Comparison of ENCODE assay signal across 8 mouse cellular contexts in the genomic region with DNA sequence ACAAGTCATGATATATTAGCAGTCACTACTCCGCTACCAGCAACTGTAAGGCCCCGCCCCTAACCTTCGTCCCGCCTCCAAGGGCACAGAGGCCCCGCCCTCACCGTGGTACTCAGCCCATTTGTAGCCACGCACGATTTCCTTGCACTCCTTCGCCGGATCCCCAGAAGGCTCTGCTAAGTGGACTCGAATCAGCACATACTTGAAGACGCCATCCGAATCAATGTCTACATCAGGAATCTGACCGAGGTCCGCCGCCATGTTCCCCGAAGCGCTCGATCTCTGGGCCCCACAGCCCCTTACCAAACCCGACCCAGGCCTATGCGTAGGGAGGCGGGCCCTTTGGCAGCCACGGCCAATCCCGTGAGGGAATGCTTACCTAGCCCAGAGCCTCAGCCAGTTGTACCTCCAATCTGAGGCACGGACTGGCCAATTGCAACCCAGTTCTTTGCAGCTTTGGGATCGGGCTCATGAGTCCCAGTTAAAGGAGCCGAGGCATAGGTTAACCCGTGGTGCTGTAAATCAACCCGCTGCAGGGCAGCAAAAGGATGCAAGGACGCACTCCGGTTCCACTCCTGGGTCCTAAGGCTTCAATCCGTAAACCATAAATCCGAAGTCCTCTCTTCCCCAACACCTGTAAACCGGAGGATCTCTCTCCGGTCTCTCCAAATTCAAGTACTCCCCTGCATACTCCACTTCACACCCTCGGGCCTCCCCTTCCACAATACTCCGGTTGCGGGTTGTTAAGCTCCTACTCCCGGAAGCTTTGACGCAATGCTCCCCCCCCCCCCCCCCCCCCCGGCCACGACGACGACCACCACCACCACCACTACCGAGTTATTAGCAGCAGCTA. TPM values are rescaled to one million over a fixed set of nuclear protein-coding genes. Genes with fewer than 3 reads are reported as not detected.
A peak's percentile ranks its signal among the peaks of the same experiment; 100 is the strongest.
DNase-seq lines count a peak whose midpoint lies in the region; ATAC-seq and TF ChIP-seq lines count a peak whose summit lies in the region.

Gene Mamdc4, minus strand, starts transcription at position 267 of the 853 bp plus-strand sequence.
Gene Phpt1, minus strand, starts transcription at position 646 of the 853 bp plus-strand sequence.

- H3K9ac ChIP-seq in kidney, embryonic 14.5 days (ENCODE audit: low read depth, low read length) = peak within 1 kb of the TSS; percentile 51
- H3K9ac ChIP-seq in limb, embryonic 15.5 days = peak within 1 kb of the TSS; percentile 51

- no peak for TF ChIP-seq CTCF in bone marrow macrophage, adult 2 months (IDR thresholded peaks at IDR 0.05; ENCODE audit: low read depth, low read length)
- TF ChIP-seq CTCF in embryonic fibroblast, embryonic 13.5 days (IDR thresholded peaks at IDR 0.05; ENCODE audit: borderline replicate concordance, insufficient read depth, low read length) = no peak

- peak within 1 kb of the TSS; percentile 62 for H3K4me3 ChIP-seq in bone marrow macrophage, adult 2 months (ENCODE audit: insufficient read depth, low read length)
- peak within 1 kb of the TSS; percentile 52 for H3K4me3 ChIP-seq in embryonic fibroblast, embryonic 13.5 days (ENCODE audit: insufficient read depth, low read length)
- peak within 1 kb of the TSS; percentile 58 for H3K4me3 ChIP-seq in kidney, embryonic 14.5 days (ENCODE audit: low read length)
- peak within 1 kb of the TSS; percentile 60 for H3K4me3 ChIP-seq in limb, embryonic 15.5 days

- H3K4me1 ChIP-seq in bone marrow macrophage, adult 2 months (ENCODE audit: control insufficient read depth, insufficient read depth, low read length) = peaks cover 13% of the 10 kb centered on the region
- peaks cover 6% of the 10 kb centered on the region; the same call in 1 of the 2 replicates for H3K4me1 ChIP-seq in embryonic fibroblast, embryonic 13.5 days (ENCODE audit: control insufficient read depth, insufficient read depth, low read length)
- H3K4me1 ChIP-seq in kidney, embryonic 14.5 days (ENCODE audit: control insufficient read depth, insufficient read depth, low read length) = peaks cover 37% of the 10 kb centered on the region
- H3K4me1 ChIP-seq in limb, embryonic 15.5 days = peaks cover 59% of the 10 kb centered on the region

- under 1% methylated on average over 43 of the region's 45 CpGs for WGBS in kidney, embryonic 14.5 days
- WGBS in limb, embryonic 15.5 days = under 1% methylated on average over 41 of the region's 45 CpGs

- TF ChIP-seq POLR2A in bone marrow macrophage, adult 2 months (IDR thresholded peaks at IDR 0.05; ENCODE audit: borderline replicate concordance, low read depth, low read length) = no peak
- TF ChIP-seq POLR2A in embryonic fibroblast, embryonic 13.5 days (IDR thresholded peaks at IDR 0.05; ENCODE audit: low read depth, low read length) = peak; percentile 79

- H3K27ac ChIP-seq in bone marrow macrophage, adult 2 months (ENCODE audit: insufficient read depth, low read depth, low read length) = peak within 1 kb of the TSS; percentile 60
- H3K27ac ChIP-seq in embryonic fibroblast, embryonic 13.5 days (ENCODE audit: insufficient read depth, low read length) = peak within 1 kb of the TSS; percentile 78
- peak within 1 kb of the TSS; percentile 82 for H3K27ac ChIP-seq in kidney, embryonic 14.5 days (ENCODE audit: low read depth, low read length)
- peak within 1 kb of the TSS; percentile 95 for H3K27ac ChIP-seq in limb, embryonic 15.5 days

- H3K36me3 ChIP-seq in kidney, embryonic 14.5 days (ENCODE audit: control insufficient read depth, insufficient read depth, low read length) = peaks cover 12% of the 10 kb centered on the region; the same call in 1 of the 2 replicates
- peaks cover 20% of the 10 kb centered on the region for H3K36me3 ChIP-seq in limb, embryonic 15.5 days

- H3K9me3 ChIP-seq in kidney, embryonic 14.5 days (ENCODE audit: control insufficient read depth, low read length) = peaks cover 2% of the 10 kb centered on the region; the same call in 1 of the 2 replicates
- H3K9me3 ChIP-seq in limb, embryonic 15.5 days = no peaks in the 10 kb centered on the region

- peak within 1 kb of the TSS; percentile 83 for H3K4me2 ChIP-seq in kidney, embryonic 14.5 days (replicated peaks; ENCODE audit: low read depth, low read length)
- peak within 1 kb of the TSS; percentile 91 for H3K4me2 ChIP-seq in limb, embryonic 15.5 days

- peak; percentile 97 for ATAC-seq in kidney, embryonic 14.5 days (ENCODE audit: low FRiP score, low TSS enrichment)
- peak; percentile 97 for ATAC-seq in limb, embryonic 15.5 days (ENCODE audit: insufficient number of reproducible peaks, low FRiP score, low TSS enrichment, low read depth)

- DNase-seq in A20 (ENCODE audit: low read depth, low spot score) = peak; percentile 98
- DNase-seq in heart, adult 9 months (ENCODE audit: low spot score in 2 of 2) = peak; percentile 98 to 99
- peak; percentile 84 to 95 for DNase-seq in monocyte, adult 2 months (ENCODE audit: low read depth in 1 of 2, low spot score in 2 of 2)
- peak; percentile 95 for DNase-seq in spleen, postnatal 36 days (ENCODE audit: low spot score in 2 of 2)

- H3K27me3 ChIP-seq in kidney, embryonic 14.5 days (ENCODE audit: control insufficient read depth, insufficient read depth, low read length) = peaks cover 42% of the 10 kb centered on the region
- H3K27me3 ChIP-seq in limb, embryonic 15.5 days = peaks cover 38% of the 10 kb centered on the region

RNA-seq across cellular contexts. Expression of gene Mamdc4, which starts in this region (rescaled TPM):
- 0.60 and 1.3 TPM in 2 replicates for polyA plus RNA-seq in bone marrow macrophage, adult 2 months (2012; ENCODE audit: insufficient read depth, insufficient read length, missing spikeins)
- 0.45 and 1.0 TPM in 2 replicates for polyA plus RNA-seq in embryonic fibroblast, embryonic 13.5 days (2011; ENCODE audit: insufficient read length, low read depth, missing spikeins)
- polyA plus RNA-seq in kidney, embryonic 14.5 days (2014; fragmentation: Nextera tagmentation; extraction: Ambion mirVana) = 3.3 and 7.5 TPM in 2 replicates
- polyA plus RNA-seq in limb, embryonic 15.5 days (2015; fragmentation: Nextera tagmentation; extraction: Ambion mirVana) = 0.81 and 6.0 TPM in 2 replicates

RNA-seq across cellular contexts. Expression of gene Phpt1, which starts in this region (rescaled TPM):
- 20.0 and 23.0 TPM in 2 replicates for polyA plus RNA-seq in bone marrow macrophage, adult 2 months (2012; ENCODE audit: insufficient read depth, insufficient read length, missing spikeins)
- polyA plus RNA-seq in embryonic fibroblast, embryonic 13.5 days (2011; ENCODE audit: insufficient read length, low read depth, missing spikeins) = 33.0 and 46.4 TPM in 2 replicates
- 229 and 294 TPM in 2 replicates for polyA plus RNA-seq in kidney, embryonic 14.5 days (2014; fragmentation: Nextera tagmentation; extraction: Ambion mirVana)
- polyA plus RNA-seq in limb, embryonic 15.5 days (2015; fragmentation: Nextera tagmentation; extraction: Ambion mirVana) = 129 and 139 TPM in 2 replicates

Comparison
In these comparisons a context has a peak if more than half of its experiments do, and no peak if none do; other contexts are left out.
1. Peak in every context shown above with its lines: DNase-seq, ATAC-seq, H3K4me3 ChIP-seq and H3K27ac ChIP-seq.